Mouse (Mus musculus) heart, postnatal 0 days (tissue): Measurements from ENCODE around the gene Usp12. TPM values are rescaled to one million over a fixed set of nuclear protein-coding genes. Genes with fewer than 3 reads are reported as not detected.

Experiments used
- ATAC-seq: fragments of 200-750 bp; cut with Nextera tagmentation; 2 replicates; pipeline ENCODE4 v1.8.0; 2017; ENCODE audit warnings: low read depth, moderate number of reproducible peaks, moderate library complexity; ENCODE audit not compliant: insufficient read depth
- DNase-seq: peaks from one replicate; pipeline ENCODE4 v3.0.0-alpha.2; 2016; ENCODE audit warnings: low spot score
- H3K27ac ChIP-seq: fragments of 300-500 bp; sonication (generic); 2 replicates; pipeline ENCODE4 v1.5.1; 2014; ENCODE audit warnings: low read depth, mild to moderate bottlenecking
- H3K27me3 ChIP-seq: fragments of 300-500 bp; sonication (generic); 2 replicates; pipeline ENCODE4 v1.6.1; 2014; ENCODE audit warnings: low read length, mixed read lengths; ENCODE audit not compliant: control insufficient read depth, insufficient read depth
- H3K36me3 ChIP-seq: fragments of 300-500 bp; sonication (generic); replicated peaks from 2 replicates; pipeline ENCODE4 v1.6.1; 2014; ENCODE audit warnings: low read length, mixed read lengths; ENCODE audit not compliant: control insufficient read depth, insufficient read depth
- H3K4me1 ChIP-seq: fragments of 300-500 bp; sonication (generic); 2 replicates; pipeline ENCODE4 v1.6.1; 2014; ENCODE audit warnings: antibody characterized with exemption; ENCODE audit not compliant: control insufficient read depth, insufficient read depth
- H3K4me2 ChIP-seq: fragments of 300-500 bp; sonication (generic); 2 replicates; pipeline ENCODE4 v1.6.1; 2014; ENCODE audit warnings: low read depth, mild to moderate bottlenecking, low read length, moderate library complexity
- H3K4me3 ChIP-seq: fragments of 300-500 bp; sonication (generic); 2 replicates; pipeline ENCODE4 v1.5.1; 2014; ENCODE audit warnings: low read depth, low read length
- H3K9ac ChIP-seq: fragments of 300-500 bp; sonication (generic); replicated peaks from 2 replicates; pipeline ENCODE4 v1.6.1; 2014; ENCODE audit warnings: low read depth, low read length, mixed read lengths
- H3K9me3 ChIP-seq: fragments of 300-500 bp; sonication (generic); replicated peaks from 2 replicates; pipeline ENCODE4 v1.6.1; 2016; ENCODE audit warnings: low read length; ENCODE audit not compliant: control insufficient read depth
- CTCF ChIP-seq: IDR thresholded peaks from 2 replicates; pipeline ENCODE4 v1.5.1; 2016; ENCODE audit warnings: antibody characterized with exemption, control low read depth, low read depth
- EP300 ChIP-seq: IDR thresholded peaks from 2 replicates; pipeline ENCODE4 v1.6.1; 2016; ENCODE audit warnings: antibody characterized with exemption, low read depth
- WGBS: fragments of 180-500 bp; shearing (Covaris S2); extraction: QIAGEN DNeasy Blood & Tissue Kit; methylation state at CpG from one replicate; pipeline ENCODE4 v1.1.7; 2014; 5-methylcytosine and 5-hydroxymethylcytosine counted together
- polyA plus RNA-seq: library from polyadenylated mRNA; unstranded; fragments of >200 nt; fragmentation: Nextera tagmentation; extraction: Ambion mirVana; gene quantifications from 2 replicates; pipeline ENCODE4 v1.2.1, GENCODE M21; 2015
- total RNA-seq: library from RNA; depleted of rRNA; stranded (reverse); fragments of >200 nt; gene quantifications from 2 replicates; pipeline ENCODE4 v1.2.3, GENCODE M21; 2014; ENCODE audit warnings: low replicate concordance; rRNA removed

The Usp12 gene
- total RNA-seq: 6.1 and 7.0 TPM in 2 replicates
- 5.6 and 6.7 TPM in 2 replicates for polyA plus RNA-seq

GRCm38 (mm10) chr5:146794853-146795252 is at the start of gene Usp12:
Usp12 (minus strand) TSS chr5:146795006.
- peaks cover 14% of the 10 kb centered on the region for H3K4me1 ChIP-seq
- H3K4me2 ChIP-seq: peak within 1 kb of the TSS; percentile 85
- TF ChIP-seq EP300 (no peak; the same call in 1 of the 2 replicates), CTCF (no peak)
- peak within 1 kb of the TSS; percentile 92 for H3K27ac ChIP-seq
- H3K4me3 ChIP-seq: peak within 1 kb of the TSS; percentile 97
- peak; percentile 93 for DNase-seq
- peak; percentile 99 for ATAC-seq
- H3K9ac ChIP-seq: peak within 1 kb of the TSS; percentile 87
- H3K9me3 ChIP-seq: no peaks in the 10 kb centered on the region
- WGBS: 1% methylated on average over 40 of the region's 51 CpGs
- no peaks in the 10 kb centered on the region for H3K36me3 ChIP-seq
- H3K27me3 ChIP-seq: no peaks in the 10 kb centered on the region

DNA sequence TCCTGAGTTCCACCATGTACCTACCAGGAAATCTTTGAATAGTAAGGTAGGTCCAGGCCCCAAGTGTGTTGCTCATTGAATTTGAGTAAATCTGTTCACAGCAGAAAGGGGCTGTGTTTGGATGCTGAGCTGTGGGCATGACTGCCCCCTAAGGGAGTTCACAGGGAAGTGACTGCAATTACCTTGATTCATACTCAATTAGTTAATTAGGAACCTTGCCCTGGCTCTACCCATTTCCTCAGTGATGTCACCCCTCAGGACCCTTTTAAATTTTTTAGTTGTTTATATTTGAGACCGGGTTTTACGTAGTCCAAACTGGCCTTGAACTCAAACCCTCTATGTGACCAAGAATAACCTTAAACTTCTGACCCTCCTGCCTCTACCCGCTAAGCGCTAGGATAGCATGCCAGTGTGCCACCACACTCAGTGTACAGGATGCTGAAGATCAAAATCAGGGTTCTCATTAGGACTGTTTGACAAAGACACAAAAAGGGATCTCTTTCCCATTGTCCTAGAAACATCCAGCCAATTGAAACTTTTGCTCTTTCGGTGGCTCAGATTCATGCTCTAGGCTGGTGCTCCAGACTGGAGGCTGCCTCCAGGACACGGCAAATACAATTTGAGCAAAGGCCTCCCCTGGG is 49.6 kb upstream of the Usp12 start:
- Histone ChIP-seq H3K27ac (no peak overlapping the region), H3K9me3 (no peaks in the 10 kb centered on the region), H3K27me3 (no peaks in the 10 kb centered on the region), H3K36me3 (no peaks in the 10 kb centered on the region), H3K9ac (no peak overlapping the region), H3K4me2 (peak overlapping the region; percentile 91), H3K4me3 (peak overlapping the region; percentile 55), H3K4me1 (peaks cover 12% of the 10 kb centered on the region; the same call in 1 of the 2 replicates)
- no peak for TF ChIP-seq EP300
- peak; percentile 9; the same call in 1 of the 2 replicates for TF ChIP-seq CTCF
- DNase-seq (no peak), ATAC-seq (peak; percentile 25; the same call in 1 of the 2 replicates)
- WGBS: 15% methylated on average over 6 of the region's 6 CpGs

DNA sequence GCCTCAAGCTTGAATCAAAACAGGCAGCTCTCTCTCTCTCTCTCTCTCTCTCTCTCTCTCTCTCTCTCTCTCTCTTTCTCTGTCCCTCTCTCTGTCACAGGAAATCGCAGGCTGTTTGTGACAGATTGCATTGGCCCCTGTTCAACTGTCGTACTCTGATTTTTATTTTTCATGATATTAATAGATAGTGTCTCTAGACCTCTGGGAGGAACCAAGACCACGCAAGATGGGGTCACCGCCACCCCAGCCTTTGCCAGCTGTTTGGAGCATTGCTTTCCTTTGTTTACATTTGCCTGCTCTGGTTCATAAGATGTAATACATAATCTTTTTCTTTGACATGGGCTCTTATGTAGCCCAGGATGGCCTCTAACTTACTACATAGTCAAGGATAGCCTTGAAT is 47.2 kb upstream of the Usp12 start:
- TF ChIP-seq CTCF (no peak), EP300 (no peak)
- no peak overlapping the region for H3K9ac ChIP-seq

GRCm38 (mm10) chr5:146841301-146841700 is 46.5 kb upstream of the Usp12 start:
- 78% methylated on average over 5 of the region's 5 CpGs for WGBS
- ATAC-seq (no peak), DNase-seq (no peak)
- Histone ChIP-seq H3K9me3 (no peaks in the 10 kb centered on the region), H3K27me3 (no peaks in the 10 kb centered on the region), H3K36me3 (peaks cover 30% of the 10 kb centered on the region), H3K27ac (no peak overlapping the region), H3K4me2 (no peak overlapping the region), H3K9ac (no peak overlapping the region), H3K4me1 (peaks cover 10% of the 10 kb centered on the region; the same call in 1 of the 2 replicates), H3K4me3 (no peak overlapping the region)
- TF ChIP-seq EP300 (no peak), CTCF (no peak)

More for the DNA sequence above, 47.2 kb upstream of the Usp12 start:
- no peaks in the 10 kb centered on the region for H3K9me3 ChIP-seq
- H3K36me3 ChIP-seq: peaks cover 23% of the 10 kb centered on the region
- no peaks in the 10 kb centered on the region for H3K27me3 ChIP-seq
- H3K4me3 ChIP-seq: no peak overlapping the region
- 73% methylated on average over 4 of the region's 4 CpGs for WGBS
- DNase-seq: no peak
- peaks cover 12% of the 10 kb centered on the region; the same call in 1 of the 2 replicates for H3K4me1 ChIP-seq
- no peak for ATAC-seq
- H3K27ac ChIP-seq: no peak overlapping the region
- no peak overlapping the region for H3K4me2 ChIP-seq

DNA sequence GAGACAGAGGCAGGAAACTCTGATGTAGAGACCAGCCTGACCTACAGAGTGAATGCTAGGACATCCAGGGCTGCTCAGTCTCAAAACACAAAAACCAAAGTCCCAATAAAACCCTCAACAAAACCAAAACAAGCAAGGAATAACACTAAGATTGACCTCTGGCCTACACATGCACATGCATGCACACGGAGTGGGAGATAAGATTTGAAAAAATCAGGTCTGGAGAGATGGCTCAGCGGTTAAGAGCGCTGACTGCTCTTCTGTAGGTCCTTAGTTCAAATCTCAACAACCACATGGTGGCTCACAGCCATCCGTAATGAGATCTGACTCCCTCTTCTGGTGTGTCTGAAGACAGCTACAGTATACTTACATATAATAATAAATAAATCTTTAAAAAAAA is 45.6 kb upstream of the Usp12 start:
- no peak overlapping the region for H3K27ac ChIP-seq
- peaks cover 39% of the 10 kb centered on the region for H3K36me3 ChIP-seq
- no peak overlapping the region for H3K4me2 ChIP-seq
- 60% methylated on average over 4 of the region's 4 CpGs for WGBS
- H3K9me3 ChIP-seq: no peaks in the 10 kb centered on the region
- no peak overlapping the region for H3K9ac ChIP-seq
- no peaks in the 10 kb centered on the region for H3K27me3 ChIP-seq
- no peak for TF ChIP-seq EP300
- TF ChIP-seq CTCF: no peak
- peaks cover 2% of the 10 kb centered on the region; the same call in 1 of the 2 replicates for H3K4me1 ChIP-seq
- DNase-seq (no peak), ATAC-seq (no peak)
- H3K4me3 ChIP-seq: no peak overlapping the region
